Mouse (Mus musculus): ENCODE data around the gene Prrt1. TPM values are rescaled to one million over a fixed set of nuclear protein-coding genes. Genes with fewer than 3 reads are reported as not detected.

Gene Prrt1
- polyA plus RNA-seq, 1 experiment from 2014 or later = 10.7 TPM

- WGBS = 82% methylated on average over 16 of the region's 16 CpGs
- Histone ChIP-seq H3K27me3 (replicated peaks) (no peaks in the 10 kb centered on the region), H3K4me3 (peak overlapping the region; percentile 70), H3K27ac (no peak overlapping the region), H3K36me3 (replicated peaks) (peaks cover 25% of the 10 kb centered on the region; the same call in 1 of the 2 replicates), H3K4me2 (peak overlapping the region; percentile 82), H3K9me3 (no peaks in the 10 kb centered on the region), H3K4me1 (peaks cover 34% of the 10 kb centered on the region), H3K9ac (no peak overlapping the region)
- ATAC-seq (replicated peaks) = no peak
Observed at GRCm38 (mm10) chr17:34648141-34648890, 19.0 kb downstream of the Prrt1 start.

DNA sequence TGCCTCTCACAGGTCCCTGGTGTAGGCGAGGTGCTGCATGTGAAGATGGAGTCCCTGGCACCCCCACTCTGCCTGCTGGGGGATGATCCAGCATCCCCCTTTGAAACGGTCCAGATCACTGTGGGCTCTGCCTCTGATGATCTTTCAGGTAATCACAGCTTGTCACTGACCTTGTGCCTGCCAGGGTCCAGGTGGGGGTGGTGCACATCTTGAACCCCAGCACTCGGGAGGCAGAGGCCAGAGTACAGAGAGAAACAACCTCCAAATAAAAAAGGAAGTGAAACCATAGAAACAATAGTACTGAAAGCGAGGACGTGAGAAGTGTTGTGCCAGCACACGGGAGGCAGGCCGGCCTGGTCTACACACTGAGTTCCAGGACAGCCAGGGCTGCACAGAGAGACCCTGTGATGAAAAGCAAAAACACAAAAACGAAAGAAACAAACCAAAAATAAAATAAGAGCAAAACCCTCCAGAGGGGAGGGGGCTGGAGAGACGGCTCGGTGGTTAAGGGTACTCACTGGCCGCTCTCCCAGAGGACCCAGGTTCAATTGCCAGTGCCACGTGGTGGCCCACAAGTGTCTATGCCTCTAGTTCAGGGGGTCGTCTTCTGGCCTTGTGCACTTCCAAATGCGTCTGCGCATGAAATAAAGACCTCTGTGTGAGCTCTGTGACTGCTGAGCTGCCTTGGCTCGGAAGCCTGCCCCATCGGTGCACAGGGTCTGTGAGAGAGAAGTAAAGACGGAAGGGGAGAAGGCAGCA, 20.0 kb downstream of the Prrt1 start:
- Histone ChIP-seq H3K27me3 (replicated peaks) (no peaks in the 10 kb centered on the region), H3K9ac (no peak overlapping the region), H3K4me1 (peaks cover 34% of the 10 kb centered on the region), H3K36me3 (replicated peaks) (peaks cover 27% of the 10 kb centered on the region; the same call in 1 of the 2 replicates), H3K27ac (no peak overlapping the region), H3K4me2 (no peak overlapping the region), H3K9me3 (no peaks in the 10 kb centered on the region), H3K4me3 (no peak overlapping the region)
- no peak for ATAC-seq (replicated peaks)
- 91% methylated on average over 18 of the region's 18 CpGs for WGBS

DNA sequence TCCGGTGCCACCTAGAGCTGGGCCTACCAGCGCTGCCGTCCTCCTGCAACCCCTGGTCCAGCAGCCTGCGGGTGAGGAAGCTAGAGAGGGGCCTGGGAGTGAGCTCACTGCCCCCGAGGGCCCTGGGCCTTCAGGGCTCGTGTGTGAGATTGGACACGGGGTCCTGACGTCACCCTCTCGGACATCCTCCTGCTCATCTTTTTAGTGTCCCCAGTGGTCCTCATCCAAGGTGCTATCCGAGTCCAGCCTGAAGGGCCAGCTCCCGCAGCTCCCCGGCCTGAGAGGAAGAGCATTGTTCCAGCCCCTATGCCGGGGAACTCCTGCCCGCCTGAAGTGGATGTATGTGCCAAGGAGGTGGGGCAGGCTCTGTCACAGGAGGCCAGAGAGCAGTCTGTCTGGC, 21.4 kb downstream of the Prrt1 start:
- WGBS = 92% methylated on average over 14 of the region's 14 CpGs
- Histone ChIP-seq H3K4me1 (peaks cover 25% of the 10 kb centered on the region), H3K36me3 (replicated peaks) (peaks cover 27% of the 10 kb centered on the region; the same call in 1 of the 2 replicates), H3K27me3 (replicated peaks) (no peaks in the 10 kb centered on the region), H3K9ac (no peak overlapping the region), H3K27ac (no peak overlapping the region), H3K9me3 (no peaks in the 10 kb centered on the region), H3K4me2 (no peak overlapping the region), H3K4me3 (no peak overlapping the region)
- no peak for ATAC-seq (replicated peaks)

GRCm38 (mm10) chr17:34651507-34652221, 22.3 kb downstream of the Prrt1 start:
- 47% methylated on average over 19 of the region's 19 CpGs for WGBS
- Histone ChIP-seq H3K27me3 (replicated peaks) (no peaks in the 10 kb centered on the region), H3K4me3 (no peak overlapping the region), H3K4me1 (peaks cover 16% of the 10 kb centered on the region), H3K9me3 (no peaks in the 10 kb centered on the region), H3K27ac (no peak overlapping the region), H3K9ac (no peak overlapping the region), H3K4me2 (no peak overlapping the region), H3K36me3 (replicated peaks) (peaks cover 27% of the 10 kb centered on the region; the same call in 1 of the 2 replicates)
- ATAC-seq (replicated peaks) = no peak

- Histone ChIP-seq H3K4me2 (no peak overlapping the region), H3K9ac (no peak overlapping the region), H3K27me3 (replicated peaks) (no peaks in the 10 kb centered on the region), H3K36me3 (replicated peaks) (peaks cover 27% of the 10 kb centered on the region; the same call in 1 of the 2 replicates), H3K4me1 (peaks cover 13% of the 10 kb centered on the region), H3K9me3 (no peaks in the 10 kb centered on the region), H3K27ac (no peak overlapping the region), H3K4me3 (no peak overlapping the region)
- no peak for ATAC-seq (replicated peaks)
- WGBS = 89% methylated on average over 10 of the region's 10 CpGs
Observed at GRCm38 (mm10) chr17:34652546-34652945, 23.2 kb downstream of the Prrt1 start.

- H3K27ac ChIP-seq = no peak overlapping the region
- peaks cover 9% of the 10 kb centered on the region for H3K4me1 ChIP-seq
- no peak overlapping the region for H3K4me3 ChIP-seq
- H3K27me3 ChIP-seq (replicated peaks) = no peaks in the 10 kb centered on the region
- WGBS = 94% methylated on average over 8 of the region's 8 CpGs
- no peak overlapping the region for H3K4me2 ChIP-seq
- ATAC-seq (replicated peaks) = no peak
- H3K9ac ChIP-seq = no peak overlapping the region
- no peaks in the 10 kb centered on the region for H3K9me3 ChIP-seq
- H3K36me3 ChIP-seq (replicated peaks) = peaks cover 27% of the 10 kb centered on the region; the same call in 1 of the 2 replicates
Observed at GRCm38 (mm10) chr17:34652985-34653384, 23.7 kb downstream of the Prrt1 start.

DNA sequence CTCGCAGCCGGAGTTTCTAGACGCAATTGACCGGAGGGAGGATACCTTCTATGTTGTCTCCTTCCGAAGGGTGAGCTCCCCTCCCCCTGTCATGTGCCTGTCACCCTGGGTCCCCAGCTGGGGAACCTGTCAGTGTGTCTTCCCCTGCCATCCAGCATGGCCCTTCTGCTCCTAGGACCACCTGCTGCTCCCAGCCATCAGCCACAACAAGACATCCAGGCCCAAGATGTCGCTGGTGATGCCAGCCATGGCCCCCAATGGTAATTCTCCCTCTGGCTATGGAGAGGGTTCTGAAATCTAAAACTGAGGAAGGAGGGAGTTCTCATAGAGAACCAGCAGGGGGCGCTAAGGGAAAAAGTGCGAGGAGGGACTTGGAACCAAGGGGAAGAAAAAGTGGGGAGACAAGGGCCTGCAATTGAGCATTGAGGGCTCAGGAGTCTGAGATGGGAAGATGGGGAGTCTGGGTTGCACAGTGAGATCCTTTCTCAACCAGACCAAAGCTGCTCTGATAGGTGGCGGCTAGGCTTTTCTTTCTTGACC, 24.5 kb downstream of the Prrt1 start:
- Histone ChIP-seq H3K4me3 (no peak overlapping the region), H3K27me3 (replicated peaks) (no peaks in the 10 kb centered on the region), H3K36me3 (replicated peaks) (peaks cover 27% of the 10 kb centered on the region; the same call in 1 of the 2 replicates), H3K9me3 (no peaks in the 10 kb centered on the region), H3K4me2 (no peak overlapping the region), H3K4me1 (peaks cover under 1% of the 10 kb centered on the region; the same call in 1 of the 2 replicates), H3K27ac (no peak overlapping the region), H3K9ac (no peak overlapping the region)
- WGBS = 66% methylated on average over 9 of the region's 9 CpGs
- ATAC-seq (replicated peaks) = no peak

- no peaks in the 10 kb centered on the region for H3K4me1 ChIP-seq
- no peaks in the 10 kb centered on the region for H3K9me3 ChIP-seq
- no peak for ATAC-seq (replicated peaks)
- peaks cover 27% of the 10 kb centered on the region; the same call in 1 of the 2 replicates for H3K36me3 ChIP-seq (replicated peaks)
- no peak overlapping the region for H3K27ac ChIP-seq
- 0 out of 2 replicates have a peak, but pooled peaks cover 5% of the 10 kb centered on the region for H3K27me3 ChIP-seq (replicated peaks)
- no peak overlapping the region for H3K9ac ChIP-seq
- no peak overlapping the region for H3K4me3 ChIP-seq
- no peak overlapping the region for H3K4me2 ChIP-seq
- 96% methylated on average over 13 of the region's 13 CpGs for WGBS
Observed at GRCm38 (mm10) chr17:34654392-34654791, 25.1 kb downstream of the Prrt1 start.

GRCm38 (mm10) chr17:34655160-34655559, 25.8 kb downstream of the Prrt1 start:
- Histone ChIP-seq H3K4me2 (no peak overlapping the region), H3K4me1 (no peaks in the 10 kb centered on the region), H3K9ac (no peak overlapping the region), H3K36me3 (replicated peaks) (peaks cover 25% of the 10 kb centered on the region; the same call in 1 of the 2 replicates), H3K27ac (no peak overlapping the region), H3K4me3 (no peak overlapping the region), H3K9me3 (no peaks in the 10 kb centered on the region), H3K27me3 (replicated peaks) (peaks cover 9% of the 10 kb centered on the region)
- ATAC-seq (replicated peaks) = no peak
- 87% methylated on average over 7 of the region's 7 CpGs for WGBS

- no peak overlapping the region for H3K4me2 ChIP-seq
- H3K4me1 ChIP-seq = no peaks in the 10 kb centered on the region
- no peak overlapping the region for H3K9ac ChIP-seq
- no peaks in the 10 kb centered on the region for H3K9me3 ChIP-seq
- H3K27ac ChIP-seq = no peak overlapping the region
- peaks cover 13% of the 10 kb centered on the region for H3K27me3 ChIP-seq (replicated peaks)
- 63% methylated on average over 4 of the region's 4 CpGs for WGBS
- peak; percentile 25; the same call in 1 of the 2 replicates for ATAC-seq (replicated peaks)
- H3K4me3 ChIP-seq = no peak overlapping the region
- H3K36me3 ChIP-seq (replicated peaks) = peaks cover 21% of the 10 kb centered on the region; the same call in 1 of the 2 replicates
Observed at GRCm38 (mm10) chr17:34655581-34655991, 26.3 kb downstream of the Prrt1 start.

- ATAC-seq (replicated peaks) = no peak
- Histone ChIP-seq H3K27ac (no peak overlapping the region), H3K9ac (no peak overlapping the region), H3K4me1 (0 out of 2 replicates have a peak, but pooled peaks cover 6% of the 10 kb centered on the region), H3K9me3 (no peaks in the 10 kb centered on the region), H3K4me2 (no peak overlapping the region), H3K36me3 (replicated peaks) (peaks cover 13% of the 10 kb centered on the region; the same call in 1 of the 2 replicates), H3K4me3 (no peak overlapping the region), H3K27me3 (replicated peaks) (peaks cover 21% of the 10 kb centered on the region)
- WGBS = 34% methylated on average over 8 of the region's 8 CpGs
Observed at GRCm38 (mm10) chr17:34656666-34657065, 27.3 kb downstream of the Prrt1 start.

All from midbrain, embryonic 15.5 days (tissue).